Mouse (Mus musculus): ENCODE measurements around the gene Rps8. TPM values are rescaled to one million over a fixed set of nuclear protein-coding genes. Genes with fewer than 3 reads are reported as not detected.

Gene Rps8
- polyA plus RNA-seq, 1 experiment from 2014 or later, result 809 TPM

DNA sequence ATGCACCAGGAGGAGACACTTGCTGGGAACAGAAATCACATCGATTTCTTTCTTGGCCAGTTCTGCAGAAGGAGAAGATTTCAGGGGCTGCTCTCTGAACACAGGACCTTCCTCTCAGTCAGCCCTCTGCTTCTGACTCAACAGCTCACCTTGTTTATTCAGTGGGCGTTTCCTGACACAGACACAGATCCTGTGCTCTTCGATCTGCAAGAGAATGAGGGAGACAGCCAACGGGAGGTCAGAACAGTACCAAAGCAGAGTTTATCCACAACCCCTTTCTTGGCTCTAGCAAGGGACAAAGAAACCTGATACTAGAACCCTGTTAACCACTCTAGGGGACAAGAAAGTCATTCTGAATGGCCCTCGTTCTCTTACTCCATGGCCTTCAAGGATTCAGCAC lies 13.9 kb upstream of the Rps8 start:
- H3K4me2 ChIP-seq (replicated peaks; ENCODE audit: low read depth), result no peak overlapping the region
- no peaks in the 10 kb centered on the region for H3K9me3 ChIP-seq (ENCODE audit: control insufficient read depth, low read length)
- DNase-seq (ENCODE audit: low spot score), result no peak
- TF ChIP-seq EP300 (optimal IDR thresholded peaks at IDR 0.05), result no peak
- no peak for TF ChIP-seq CTCF (IDR thresholded peaks at IDR 0.05; ENCODE audit: low read depth)
- no peaks in the 10 kb centered on the region for H3K4me1 ChIP-seq (replicated peaks; ENCODE audit: control insufficient read depth, insufficient read depth)
- H3K4me3 ChIP-seq (ENCODE audit: low read depth, low read length), result no peak overlapping the region
- H3K9ac ChIP-seq (ENCODE audit: low read length), result no peak overlapping the region
- peaks cover 10% of the 10 kb centered on the region; the same call in 1 of the 2 replicates for H3K36me3 ChIP-seq (ENCODE audit: control insufficient read depth, insufficient read depth, low read length)
- no peak for ATAC-seq (ENCODE audit: low FRiP score, low TSS enrichment)
- H3K27me3 ChIP-seq (ENCODE audit: control insufficient read depth, insufficient read depth, low read length), result no peaks in the 10 kb centered on the region
- 0 out of 2 replicates have a peak overlapping the region, but pooled peaks have one; percentile 24 for H3K27ac ChIP-seq (replicated peaks)
- WGBS, result 64% methylated on average over 5 of the region's 5 CpGs

DNA sequence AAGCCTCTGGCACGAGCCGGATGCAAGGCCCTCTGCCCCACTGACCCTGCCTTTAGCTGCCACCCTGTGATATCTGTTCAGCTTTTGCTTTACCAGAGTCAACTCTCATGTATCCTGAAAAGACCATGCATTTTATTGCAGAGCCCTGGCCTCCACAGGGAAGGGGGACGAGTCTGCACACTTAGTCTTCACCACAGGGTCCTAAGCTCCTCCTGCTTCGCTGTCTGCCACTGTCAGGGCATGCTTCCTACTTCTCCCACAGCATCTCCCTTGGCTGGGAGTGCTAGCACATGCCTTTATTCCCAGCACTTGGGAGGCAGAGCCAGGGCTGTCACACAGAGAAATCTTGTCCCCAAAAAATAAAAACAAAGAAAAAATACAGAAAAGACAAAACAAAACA lies 5.1 kb upstream of the Rps8 start:
- Histone ChIP-seq H3K4me1 (replicated peaks; ENCODE audit: control insufficient read depth, insufficient read depth) (no peaks in the 10 kb centered on the region), H3K27me3 (ENCODE audit: control insufficient read depth, insufficient read depth, low read length) (no peaks in the 10 kb centered on the region), H3K36me3 (ENCODE audit: control insufficient read depth, insufficient read depth, low read length) (no peaks in the 10 kb centered on the region; the same call in 1 of the 2 replicates), H3K4me2 (replicated peaks; ENCODE audit: low read depth) (no peak overlapping the region), H3K27ac (replicated peaks) (no peak overlapping the region), H3K9me3 (ENCODE audit: control insufficient read depth, low read length) (no peaks in the 10 kb centered on the region), H3K9ac (ENCODE audit: low read length) (no peak overlapping the region), H3K4me3 (ENCODE audit: low read depth, low read length) (no peak overlapping the region)
- TF ChIP-seq EP300 (optimal IDR thresholded peaks at IDR 0.05) (no peak), CTCF (IDR thresholded peaks at IDR 0.05; ENCODE audit: low read depth) (no peak)
- no peak for DNase-seq (ENCODE audit: low spot score)
- ATAC-seq (ENCODE audit: low FRiP score, low TSS enrichment), result no peak
- 75% methylated on average over 4 of the region's 4 CpGs for WGBS

DNA sequence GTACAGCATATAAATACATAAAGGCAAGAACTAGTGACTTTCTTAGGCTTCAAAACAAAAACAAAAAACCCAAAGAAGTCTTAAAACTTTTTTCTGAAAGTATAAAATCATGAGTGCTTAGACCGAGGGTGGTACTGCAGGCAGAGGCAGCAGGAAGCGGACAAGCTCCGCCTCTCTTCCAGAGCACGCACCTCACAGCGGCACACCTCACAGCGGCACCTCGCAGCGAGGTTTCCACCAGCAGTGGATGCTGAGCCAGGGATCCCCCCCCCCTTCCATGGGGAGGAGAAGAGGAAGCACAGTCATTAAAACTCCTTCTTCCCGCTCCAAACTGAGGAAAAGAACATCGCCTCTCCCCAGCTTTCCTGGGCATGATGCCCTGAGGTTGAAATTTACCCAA lies 3.6 kb upstream of the Rps8 start:
- DNase-seq (ENCODE audit: low spot score) (no peak), ATAC-seq (ENCODE audit: low FRiP score, low TSS enrichment) (no peak)
- H3K4me3 ChIP-seq (ENCODE audit: low read depth, low read length), result no peak overlapping the region
- no peaks in the 10 kb centered on the region for H3K27me3 ChIP-seq (ENCODE audit: control insufficient read depth, insufficient read depth, low read length)
- H3K9me3 ChIP-seq (ENCODE audit: control insufficient read depth, low read length), result no peaks in the 10 kb centered on the region
- no peak overlapping the region for H3K27ac ChIP-seq (replicated peaks)
- no peaks in the 10 kb centered on the region for H3K4me1 ChIP-seq (replicated peaks; ENCODE audit: control insufficient read depth, insufficient read depth)
- no peaks in the 10 kb centered on the region; the same call in 1 of the 2 replicates for H3K36me3 ChIP-seq (ENCODE audit: control insufficient read depth, insufficient read depth, low read length)
- no peak overlapping the region for H3K4me2 ChIP-seq (replicated peaks; ENCODE audit: low read depth)
- WGBS, result 69% methylated on average over 10 of the region's 10 CpGs
- TF ChIP-seq EP300 (optimal IDR thresholded peaks at IDR 0.05), result no peak
- no peak overlapping the region for H3K9ac ChIP-seq (ENCODE audit: low read length)

DNA sequence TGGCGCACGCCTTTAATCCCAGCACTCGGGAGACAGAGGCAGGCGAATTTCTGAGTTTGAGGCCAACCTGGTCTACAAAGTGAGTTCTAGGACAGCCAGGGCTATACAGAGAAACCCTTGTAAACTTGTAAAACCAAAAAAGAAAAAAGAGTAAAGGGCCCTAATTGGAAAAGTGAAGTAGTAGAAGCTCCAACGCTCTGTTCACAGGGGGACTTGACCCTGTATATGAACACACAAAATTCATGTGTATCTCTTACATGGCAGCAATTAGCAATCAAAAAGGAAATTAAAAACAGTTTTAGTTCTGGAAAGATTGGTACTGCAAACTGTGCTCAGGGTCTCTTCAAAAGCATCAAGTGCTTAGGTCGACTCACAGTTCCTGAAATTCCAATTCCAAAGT lies 329 bp upstream of the Rps8 start:
- H3K9me3 ChIP-seq (ENCODE audit: control insufficient read depth, low read length), result no peaks in the 10 kb centered on the region
- ATAC-seq (ENCODE audit: low FRiP score, low TSS enrichment) (no peak), DNase-seq (ENCODE audit: low spot score) (no peak)
- no peaks in the 10 kb centered on the region for H3K27me3 ChIP-seq (ENCODE audit: control insufficient read depth, insufficient read depth, low read length)
- TF ChIP-seq CTCF (IDR thresholded peaks at IDR 0.05; ENCODE audit: low read depth) (no peak), EP300 (optimal IDR thresholded peaks at IDR 0.05) (no peak)
- H3K27ac ChIP-seq (replicated peaks), result no peak overlapping the region; the same call in 1 of the 2 replicates
- peak overlapping the region; percentile 98; the same call in 1 of the 2 replicates for H3K9ac ChIP-seq (ENCODE audit: low read length)
- peak overlapping the region; percentile 80 for H3K4me2 ChIP-seq (replicated peaks; ENCODE audit: low read depth)
- peaks cover 15% of the 10 kb centered on the region for H3K36me3 ChIP-seq (ENCODE audit: control insufficient read depth, insufficient read depth, low read length)
- peak overlapping the region; percentile 95 for H3K4me3 ChIP-seq (ENCODE audit: low read depth, low read length)
- H3K4me1 ChIP-seq (replicated peaks; ENCODE audit: control insufficient read depth, insufficient read depth), result peaks cover 2% of the 10 kb centered on the region; the same call in 1 of the 2 replicates
- WGBS, result 28% methylated on average over 6 of the region's 6 CpGs

DNA sequence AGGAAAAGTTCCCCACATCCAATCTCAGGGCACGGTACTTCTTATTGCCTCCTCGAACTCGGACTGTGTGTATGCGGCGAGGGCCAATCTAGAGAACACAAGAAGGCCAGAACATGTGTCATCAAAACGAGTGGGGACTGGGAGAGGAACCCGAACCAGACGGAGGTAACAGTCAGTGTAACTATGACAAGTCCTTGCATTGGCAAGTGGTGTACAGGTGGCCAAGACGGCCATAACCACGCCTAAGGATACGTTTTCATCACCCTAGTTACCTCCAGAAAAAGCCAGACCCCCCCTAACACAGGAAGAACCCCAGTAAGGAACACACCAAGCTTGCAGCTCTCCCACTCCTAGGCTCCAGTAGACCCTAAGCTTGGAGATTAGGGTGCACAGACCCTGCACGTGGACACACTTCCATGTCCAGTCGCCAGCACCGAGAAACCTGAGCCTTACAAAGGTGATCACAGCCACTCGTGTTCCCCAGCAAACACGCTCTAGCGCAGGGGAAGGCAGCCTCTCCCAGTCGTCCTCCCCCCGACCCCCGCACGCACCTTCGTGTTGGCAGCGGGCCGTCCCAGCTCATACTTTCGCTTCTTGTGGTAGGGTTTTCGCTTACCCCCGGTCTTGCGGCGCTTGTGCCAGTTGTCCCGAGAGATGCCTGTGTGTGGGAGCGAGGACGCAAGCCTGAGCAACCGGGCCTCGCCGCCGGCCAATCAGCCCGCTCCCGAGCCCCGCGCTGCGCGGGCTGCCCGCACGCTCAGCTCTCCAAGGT lies 837 bp downstream of the Rps8 start:
- ATAC-seq (ENCODE audit: low FRiP score, low TSS enrichment), result peak; percentile 12; the same call in 1 of the 2 replicates
- Histone ChIP-seq H3K9me3 (ENCODE audit: control insufficient read depth, low read length) (no peaks in the 10 kb centered on the region), H3K9ac (ENCODE audit: low read length) (peak overlapping the region; percentile 98), H3K4me3 (ENCODE audit: low read depth, low read length) (peak overlapping the region; percentile 95), H3K4me1 (replicated peaks; ENCODE audit: control insufficient read depth, insufficient read depth) (peaks cover 2% of the 10 kb centered on the region; the same call in 1 of the 2 replicates), H3K36me3 (ENCODE audit: control insufficient read depth, insufficient read depth, low read length) (peaks cover 22% of the 10 kb centered on the region), H3K27ac (replicated peaks) (peak overlapping the region; percentile 88), H3K27me3 (ENCODE audit: control insufficient read depth, insufficient read depth, low read length) (no peaks in the 10 kb centered on the region), H3K4me2 (replicated peaks; ENCODE audit: low read depth) (peak overlapping the region; percentile 80)
- no peak for TF ChIP-seq CTCF (IDR thresholded peaks at IDR 0.05; ENCODE audit: low read depth)
- TF ChIP-seq EP300 (optimal IDR thresholded peaks at IDR 0.05), result no peak
- no peak for DNase-seq (ENCODE audit: low spot score)
- WGBS, result 2% methylated on average over 44 of the region's 44 CpGs

DNA sequence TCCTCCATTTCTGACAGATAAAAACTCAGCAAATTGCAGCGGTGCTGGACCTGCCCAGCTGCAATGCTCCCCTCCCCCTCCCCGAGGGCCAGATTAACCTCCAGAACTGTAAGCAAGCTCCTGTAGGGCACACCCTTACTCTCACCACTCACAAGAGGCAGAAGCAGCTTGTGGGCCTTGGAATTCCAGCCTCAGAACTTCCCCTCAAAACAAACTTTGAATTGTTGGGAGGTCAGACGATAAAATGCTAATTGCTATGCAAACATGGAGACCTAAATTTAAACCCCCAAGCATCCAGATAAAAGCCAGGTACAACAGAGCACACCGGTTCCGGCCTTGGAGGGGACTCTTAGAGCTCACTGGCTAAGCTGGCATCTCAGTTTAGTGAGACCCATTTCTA lies 3.3 kb downstream of the Rps8 start:
- TF ChIP-seq CTCF (IDR thresholded peaks at IDR 0.05; ENCODE audit: low read depth) (no peak), EP300 (optimal IDR thresholded peaks at IDR 0.05) (no peak)
- ATAC-seq (ENCODE audit: low FRiP score, low TSS enrichment) (no peak), DNase-seq (ENCODE audit: low spot score) (peak; percentile 61)
- Histone ChIP-seq H3K9me3 (ENCODE audit: control insufficient read depth, low read length) (no peaks in the 10 kb centered on the region), H3K27ac (replicated peaks) (no peak overlapping the region), H3K4me3 (ENCODE audit: low read depth, low read length) (no peak overlapping the region), H3K9ac (ENCODE audit: low read length) (no peak overlapping the region), H3K4me1 (replicated peaks; ENCODE audit: control insufficient read depth, insufficient read depth) (peaks cover 2% of the 10 kb centered on the region; the same call in 1 of the 2 replicates), H3K4me2 (replicated peaks; ENCODE audit: low read depth) (no peak overlapping the region), H3K27me3 (ENCODE audit: control insufficient read depth, insufficient read depth, low read length) (no peaks in the 10 kb centered on the region), H3K36me3 (ENCODE audit: control insufficient read depth, insufficient read depth, low read length) (peaks cover 23% of the 10 kb centered on the region)
- 47% methylated on average over 5 of the region's 5 CpGs for WGBS
